ENCODE assay signal across 12 mouse cellular contexts in the genomic region with DNA sequence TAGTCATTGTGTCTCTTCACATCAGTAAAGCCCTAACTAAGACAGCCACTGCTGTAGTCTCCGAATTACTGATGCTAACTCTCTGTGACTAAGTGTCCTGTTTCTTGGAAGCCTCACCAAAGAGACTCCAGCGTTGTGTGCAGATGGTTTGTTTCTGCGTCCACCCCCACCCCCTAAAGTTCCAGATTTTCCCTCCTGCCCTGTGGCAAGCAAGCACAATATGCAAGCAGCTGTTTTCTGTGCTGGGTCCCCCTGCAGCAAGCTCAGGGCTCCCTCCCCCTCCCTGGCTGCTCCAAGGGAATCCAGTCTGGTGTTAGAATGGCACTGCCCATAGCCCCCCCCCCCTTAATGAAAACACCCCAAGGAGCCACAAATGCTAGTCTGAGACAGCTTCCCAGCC.
DNase-seq lines count a peak whose midpoint lies in the region; ATAC-seq lines count a peak whose summit lies in the region.
"Had no signal": no experiment of that assay in that cellular context is flagged by ENCODE, and none has a peak within 500 bp of the region (broad histone marks: within the 10 kb centered on the region; RNA-seq: fewer than 3 reads in every experiment).

No protein-coding gene starts in this region.

- H3K27ac ChIP-seq in forebrain, embryonic 10.5 days = no peak overlapping the region
- no peak overlapping the region for H3K27ac ChIP-seq in forebrain, embryonic 14.5 days (ENCODE audit: low read depth, low read length)
- H3K27ac ChIP-seq in embryonic facial prominence, embryonic 15.5 days (replicated peaks) = no peak overlapping the region
- H3K27ac ChIP-seq: limb, embryonic 15.5 days; midbrain, embryonic 12.5 days had no signal

- H3K4me1 ChIP-seq in forebrain, embryonic 10.5 days = peaks cover 10% of the 10 kb centered on the region
- no peaks in the 10 kb centered on the region for H3K4me1 ChIP-seq in forebrain, embryonic 14.5 days (ENCODE audit: control insufficient read depth, insufficient read depth, low read length)
- 0 out of 2 replicates have a peak, but pooled peaks cover 8% of the 10 kb centered on the region for H3K4me1 ChIP-seq in embryonic facial prominence, embryonic 15.5 days
- H3K4me1 ChIP-seq: midbrain, embryonic 12.5 days had no signal

- DNase-seq in forebrain, embryonic 10.5 days (ENCODE audit: extremely low spot score, low spot score) = peak; percentile 11
- DNase-seq in forebrain, embryonic 14.5 days (ENCODE audit: low spot score) = no peak
- DNase-seq in kidney, postnatal 10 days = peak; percentile 67
- no peak for DNase-seq in kidney, postnatal 36 days
- peak; percentile 70 for DNase-seq in lung, postnatal 10 days
- DNase-seq in thymus, postnatal 10 days (ENCODE audit: low spot score in 2 of 2) = no peak
- no peak for DNase-seq in urinary bladder, postnatal 36 days (ENCODE audit: low spot score in 2 of 2)
- DNase-seq: adrenal gland, postnatal 10 days; cerebellum, adult 18-20 months had no signal

- no peak for ATAC-seq in forebrain, embryonic 14.5 days
- ATAC-seq in embryonic facial prominence, embryonic 15.5 days (ENCODE audit: insufficient number of reproducible peaks, low FRiP score, low TSS enrichment, low read depth) = peak; percentile 67

- H3K36me3 ChIP-seq in forebrain, embryonic 10.5 days (replicated peaks) = no peaks in the 10 kb centered on the region
- H3K36me3 ChIP-seq in forebrain, embryonic 14.5 days (ENCODE audit: control insufficient read depth, insufficient read depth, low read length) = no peaks in the 10 kb centered on the region
- H3K36me3 ChIP-seq in embryonic facial prominence, embryonic 15.5 days = no peaks in the 10 kb centered on the region
- H3K36me3 ChIP-seq: limb, embryonic 15.5 days; midbrain, embryonic 12.5 days had no signal

- H3K4me2 ChIP-seq in forebrain, embryonic 14.5 days (ENCODE audit: low read length) = no peak overlapping the region
- H3K4me2 ChIP-seq in embryonic facial prominence, embryonic 15.5 days (replicated peaks) = no peak overlapping the region
- H3K4me2 ChIP-seq: limb, embryonic 15.5 days; midbrain, embryonic 12.5 days had no signal

- H3K4me3 ChIP-seq in forebrain, embryonic 10.5 days = no peak overlapping the region
- no peak overlapping the region for H3K4me3 ChIP-seq in forebrain, embryonic 14.5 days (ENCODE audit: low read depth, low read length)
- no peak overlapping the region for H3K4me3 ChIP-seq in embryonic facial prominence, embryonic 15.5 days (replicated peaks)
- H3K4me3 ChIP-seq: limb, embryonic 15.5 days; midbrain, embryonic 12.5 days had no signal

- 57% methylated on average over 3 of the region's 3 CpGs for WGBS in forebrain, embryonic 10.5 days
- WGBS in forebrain, embryonic 14.5 days = 47% methylated on average over 3 of the region's 3 CpGs
- 22% methylated on average over 3 of the region's 3 CpGs for WGBS in embryonic facial prominence, embryonic 15.5 days

- H3K27me3 ChIP-seq in forebrain, embryonic 10.5 days (ENCODE audit: poor library complexity, severe bottlenecking) = no peaks in the 10 kb centered on the region
- no peaks in the 10 kb centered on the region for H3K27me3 ChIP-seq in forebrain, embryonic 14.5 days (replicated peaks; ENCODE audit: control insufficient read depth, insufficient read depth, low read length)
- no peaks in the 10 kb centered on the region for H3K27me3 ChIP-seq in embryonic facial prominence, embryonic 15.5 days
- H3K27me3 ChIP-seq: limb, embryonic 15.5 days; midbrain, embryonic 12.5 days had no signal

- no peaks in the 10 kb centered on the region for H3K9me3 ChIP-seq in forebrain, embryonic 10.5 days
- H3K9me3 ChIP-seq in forebrain, embryonic 14.5 days (replicated peaks; ENCODE audit: control insufficient read depth, low read length) = no peaks in the 10 kb centered on the region
- H3K9me3 ChIP-seq in embryonic facial prominence, embryonic 15.5 days (replicated peaks) = no peaks in the 10 kb centered on the region
- H3K9me3 ChIP-seq: limb, embryonic 15.5 days; midbrain, embryonic 12.5 days had no signal

- H3K9ac ChIP-seq in forebrain, embryonic 14.5 days (ENCODE audit: low read length) = no peak overlapping the region
- H3K9ac ChIP-seq in embryonic facial prominence, embryonic 15.5 days = no peak overlapping the region
- H3K9ac ChIP-seq: limb, embryonic 15.5 days; midbrain, embryonic 12.5 days had no signal

Comparison
In these comparisons a context has a peak if more than half of its experiments do, and no peak if none do; other contexts are left out.
1. DNase-seq: peak in forebrain, embryonic 10.5 days (single experiment), kidney, postnatal 10 days (single experiment) and lung, postnatal 10 days (single experiment); none in forebrain, embryonic 14.5 days (single experiment), kidney, postnatal 36 days (0 of 2), thymus, postnatal 10 days (0 of 2) and urinary bladder, postnatal 36 days (0 of 2).